Mouse (Mus musculus) liver, postnatal 0 days (tissue): ENCODE measurements at regions not wholly inside any gene's neighbourhood (a gene's known extent, or its start where the extent isn't known, plus 50 kb on each side); places are given as distances from the start of the nearest gene placed in this dataset.
"Not testable (repeated sequence)": the region's sequence is repeated elsewhere in the genome, so short reads cannot be mapped to it uniquely, and the experiment has no call there.

Experiments
- CTCF ChIP-seq: sonication (generic); IDR thresholded peaks from 2 replicates; pipeline ENCODE4 v1.5.1; 2016; ENCODE audit warnings: antibody characterized with exemption, low read depth
- EP300 ChIP-seq: IDR thresholded peaks from 2 replicates; pipeline ENCODE4 v1.6.1; 2016; ENCODE audit warnings: antibody characterized with exemption, low read depth, mild to moderate bottlenecking

GRCm38 (mm10) chr1:47250706-47251105, 358.1 kb upstream of the Slc39a10 start:
- TF ChIP-seq EP300, CTCF: not testable (repeated sequence)
